Mouse (Mus musculus): ENCODE measurements around the gene Gm14139. TPM values are rescaled to one million over a fixed set of nuclear protein-coding genes. Genes with fewer than 3 reads are reported as not detected.
"Not testable (repeated sequence)": the region's sequence is repeated elsewhere in the genome, so short reads cannot be mapped to it uniquely, and the experiment has no call there.

The Gm14139 gene
- polyA plus RNA-seq, 1 experiment = not detected

- not testable (repeated sequence) for H3K4me3 ChIP-seq (ENCODE audit: control insufficient read depth, insufficient read depth, low read length); H3K36me3 ChIP-seq (ENCODE audit: control insufficient read depth, insufficient read depth, low read length); H3K4me1 ChIP-seq (replicated peaks; ENCODE audit: control insufficient read depth, insufficient read depth, low read length); DNase-seq; H3K27ac ChIP-seq (ENCODE audit: control insufficient read depth, insufficient read depth, low read length); H3K27me3 ChIP-seq (ENCODE audit: control insufficient read depth, insufficient read depth, low read length)
These were observed 41.7 kb downstream of the Gm14139 start for GRCm38 (mm10) chr2:150223263-150223662.

Other genes with a start within 250 kb of the Gm14139 start
- 1.9 and 2.6 TPM in 2 replicates for gene Zfp120, start 45.0 kb upstream of the Gm14139 start, polyA plus RNA-seq (2012; rRNA removed)
- not detected in 2 replicates for gene Gm10770, start 2.1 kb upstream of the Gm14139 start, polyA plus RNA-seq (2012; rRNA removed)
- 0.11 and 0.19 TPM in 2 replicates for gene Zfp937, start 36.3 kb downstream of the Gm14139 start, polyA plus RNA-seq (2012; rRNA removed)
- 0.27 and 0.31 TPM in 2 replicates for gene Gm21994, start 73.8 kb downstream of the Gm14139 start, polyA plus RNA-seq (2012; rRNA removed)
- not detected in 2 replicates for gene Gm14124, start 75.8 kb downstream of the Gm14139 start, polyA plus RNA-seq (2012; rRNA removed)
- gene Gm10130, start 141.9 kb downstream of the Gm14139 start, polyA plus RNA-seq (2012; rRNA removed) = not detected in 2 replicates
- gene 3300002I08Rik, start 181.0 kb downstream of the Gm14139 start, polyA plus RNA-seq (2012; rRNA removed) = 0.78 and 1.6 TPM in 2 replicates